In genomic region chr5:24164789-24165445, GRCm38 (mm10) we compare ENCODE assay signal across 8 mouse cellular contexts. TPM values are rescaled to one million over a fixed set of nuclear protein-coding genes. Genes with fewer than 3 reads are reported as not detected.
A peak's percentile ranks its signal among the peaks of the same experiment; 100 is the strongest.
DNase-seq lines count a peak whose midpoint lies in the region; ATAC-seq lines count a peak whose summit lies in the region.

TSS of gene Nupl2 (plus strand) at chr5:24164963.

- H3K4me1 ChIP-seq in hindbrain, embryonic 11.5 days (replicated peaks; ENCODE audit: control insufficient read depth, insufficient read depth, low read length), result 0 out of 2 replicates have a peak, but pooled peaks cover 2% of the 10 kb centered on the region

- H3K4me2 ChIP-seq in hindbrain, embryonic 11.5 days (replicated peaks; ENCODE audit: low read depth, low read length), result peak within 1 kb of the TSS; percentile 70

- peak within 1 kb of the TSS; percentile 81 for H3K9ac ChIP-seq in hindbrain, embryonic 11.5 days (ENCODE audit: low read depth, low read length)

- peak within 1 kb of the TSS; percentile 73 for H3K4me3 ChIP-seq in hindbrain, embryonic 11.5 days (ENCODE audit: low read depth, low read length)

- 0 out of 2 replicates have a peak within 1 kb of the TSS, but pooled peaks have one; percentile 2 for H3K27ac ChIP-seq in hindbrain, embryonic 11.5 days (ENCODE audit: low read depth, low read length)

- peak; percentile 97 for ATAC-seq in hindbrain, embryonic 11.5 days (ENCODE audit: low FRiP score)

- H3K36me3 ChIP-seq in hindbrain, embryonic 11.5 days (ENCODE audit: control insufficient read depth, insufficient read depth, low read length), result no peaks in the 10 kb centered on the region

- no peaks in the 10 kb centered on the region for H3K27me3 ChIP-seq in hindbrain, embryonic 11.5 days (ENCODE audit: control insufficient read depth, insufficient read depth, low read length)

- no peaks in the 10 kb centered on the region for H3K9me3 ChIP-seq in hindbrain, embryonic 11.5 days (ENCODE audit: control insufficient read depth, low read length)

- DNase-seq in Muller cell, postnatal 12 days (ENCODE audit: inconsistent ontology term), result peak; percentile 95
- peak; percentile 96 for DNase-seq in cerebellum, adult 9-11 months
- DNase-seq in frontal cortex, adult 2 months (ENCODE audit: extremely low spot score in 1 of 2, low spot score in 1 of 2), result peak; percentile 91 to 96
- DNase-seq in hindbrain, embryonic 11.5 days (ENCODE audit: low spot score), result peak; percentile 97
- peak; percentile 95 to 97 for DNase-seq in layer of hippocampus, postnatal 10 days (ENCODE audit: low spot score in 2 of 2)
- peak; percentile 96 for DNase-seq in lung, postnatal 10 days
- peak; percentile 91 for DNase-seq in ovary, postnatal 36 days (ENCODE audit: low spot score)
- peak; percentile 91 for DNase-seq in thymus, postnatal 25 days

- WGBS in hindbrain, embryonic 11.5 days, result under 1% methylated on average over 50 of the region's 52 CpGs

RNA-seq across cellular contexts. Expression of gene Nupl2, which starts in this region (rescaled TPM):
- polyA plus RNA-seq in frontal cortex, adult 2 months (2012; rRNA removed), result 10.2 and 10.5 TPM in 2 replicates
- polyA plus RNA-seq in hindbrain, embryonic 11.5 days (2014; fragmentation: Nextera tagmentation; extraction: Ambion mirVana), result 18.4 and 21.4 TPM in 2 replicates
- 10 to 100 TPM; 10.5 to 10.6 TPM for total RNA-seq in layer of hippocampus, postnatal 10 days (2021)

Comparison
In these comparisons a context has a peak if more than half of its experiments do, and no peak if none do; other contexts are left out.
1. Peak in every context shown above with its lines: DNase-seq, ATAC-seq, H3K4me3 ChIP-seq and H3K27ac ChIP-seq.